Mouse (Mus musculus) subcutaneous adipose tissue, adult 2 months (tissue): ENCODE results near the gene Kcne2. TPM values are rescaled to one million over a fixed set of nuclear protein-coding genes. Genes with fewer than 3 reads are reported as not detected.

Source experiments
- polyA plus RNA-seq: library from polyadenylated mRNA; depleted of rRNA; stranded (reverse); fragments of >200 nt; gene quantifications from 2 replicates; pipeline ENCODE4 v1.2.3, GENCODE M21; 2012; ENCODE audit warnings: low replicate concordance; rRNA removed

Kcne2 gene
- 0.13 TPM in 1 of 2 replicates, not detected in the other for polyA plus RNA-seq

DNA sequence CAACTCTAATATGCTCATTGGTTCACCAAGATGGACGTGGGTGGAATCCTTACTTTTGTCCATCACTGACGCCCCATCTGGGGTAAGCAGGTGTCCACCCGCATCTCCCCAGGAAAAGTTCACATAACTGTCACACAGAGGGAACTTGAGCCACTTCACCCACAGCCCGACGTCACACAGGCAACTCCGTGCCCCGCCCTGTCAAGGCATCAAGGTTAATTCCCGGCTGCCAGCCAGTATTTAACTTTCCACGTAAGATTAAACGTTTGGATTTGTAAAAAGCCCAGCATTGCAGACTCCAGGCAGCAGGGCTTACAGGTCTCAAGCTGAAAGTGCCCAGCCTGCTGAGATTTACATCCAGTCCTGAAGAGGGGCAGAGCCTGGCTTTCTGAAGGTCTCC, at the start of gene Kcne2:
TSS of gene Kcne2 (plus strand) at position 289 of the 400 bp plus-strand sequence.

DNA sequence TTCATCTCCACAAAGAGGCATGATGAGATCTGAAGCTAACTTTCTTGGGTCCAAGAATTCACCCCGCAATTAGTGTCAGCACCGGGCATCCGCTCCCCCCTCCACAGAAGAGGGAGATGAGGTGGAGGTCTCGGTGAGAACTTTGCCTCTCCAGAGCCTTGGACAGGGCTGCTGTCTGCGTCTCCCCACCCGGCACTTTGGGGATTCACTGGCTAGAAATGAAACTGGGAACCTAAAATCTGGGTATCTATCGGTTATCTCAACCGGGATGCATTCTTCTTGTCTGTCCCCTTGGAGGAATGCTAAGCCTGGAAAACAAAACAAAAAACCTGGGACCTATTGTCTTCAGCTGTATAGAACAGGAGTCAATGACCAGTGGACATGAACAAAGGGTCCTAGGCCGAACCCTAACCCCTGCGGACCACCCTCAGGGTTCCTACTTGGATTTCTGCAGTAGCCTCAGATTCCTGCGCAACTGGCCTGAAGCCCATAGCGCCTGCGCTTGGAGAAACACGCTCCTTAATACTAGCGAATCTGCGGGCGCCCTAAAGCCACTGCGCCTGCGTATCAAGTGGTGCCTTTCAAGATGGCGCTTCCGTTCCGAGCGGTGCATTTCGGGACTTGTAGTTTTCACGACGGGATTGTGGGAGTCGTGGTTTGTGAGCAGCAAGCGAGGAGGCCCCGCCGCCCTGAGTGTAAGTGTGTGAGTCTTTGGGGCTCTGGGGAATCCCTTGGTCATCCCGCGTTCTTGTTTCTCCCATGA, 8.6 kb downstream of the Kcne2 start, which contains the start of gene Smim11:
TSS of gene Smim11 (plus strand) at position 638 of the 763 bp plus-strand sequence.

DNA sequence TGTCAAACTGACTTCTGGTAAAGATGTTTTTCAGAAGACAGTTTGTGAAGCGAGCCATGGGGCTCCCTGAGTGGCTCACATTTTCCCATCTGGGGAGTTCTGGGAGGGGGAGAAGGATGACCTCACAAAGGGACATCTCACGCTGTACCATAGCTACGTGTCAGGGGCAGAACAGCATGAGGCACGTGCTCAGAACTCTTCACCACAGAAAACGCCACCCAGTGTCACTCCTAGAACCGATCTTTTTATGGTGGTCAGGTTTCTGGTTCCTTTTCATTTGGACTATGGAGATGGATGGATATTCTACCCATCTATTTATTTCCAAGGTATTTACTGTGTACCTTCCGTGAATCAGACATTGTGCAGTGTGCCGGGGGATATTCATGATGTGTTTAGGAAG, 29.2 kb downstream of the Kcne2 start, which contains the start of gene Fam243:
TSS of gene Fam243 (minus strand) at position 101 of the 400 bp plus-strand sequence.

Other genes starting within 250 kb of the Kcne2 start
- 67.8 and 167 TPM in 2 replicates for gene Mrps6, start 234.1 kb upstream of the Kcne2 start, polyA plus RNA-seq
- not detected in 2 replicates for gene Gm49711, start 234.1 kb upstream of the Kcne2 start, polyA plus RNA-seq
- 7.7 and 16.2 TPM in 2 replicates for gene Slc5a3, start 234.1 kb upstream of the Kcne2 start, polyA plus RNA-seq
- gene Smim11, start 8.9 kb downstream of the Kcne2 start, polyA plus RNA-seq = 25.3 and 25.8 TPM in 2 replicates
- gene Fam243, start 29.1 kb downstream of the Kcne2 start, polyA plus RNA-seq = not detected in 2 replicates
- 0.67 TPM in 1 of 2 replicates, not detected in the other for gene Kcne1, start 67.1 kb downstream of the Kcne2 start, polyA plus RNA-seq
- gene Rcan1, start 178.5 kb downstream of the Kcne2 start, polyA plus RNA-seq = 16.8 and 19.9 TPM in 2 replicates
- gene Clic6, start 193.3 kb downstream of the Kcne2 start, polyA plus RNA-seq = 0.56 and 1.2 TPM in 2 replicates